Mouse (Mus musculus) forebrain, embryonic 11.5 days (tissue): ENCODE measurements around the gene Olfr624. TPM values are rescaled to one million over a fixed set of nuclear protein-coding genes. Genes with fewer than 3 reads are reported as not detected.

Experiments
- ATAC-seq: fragments of 200-750 bp; cut with Nextera tagmentation; replicated peaks from 2 replicates; pipeline ENCODE4 v1.8.0; 2017; ENCODE audit warnings: moderate TSS enrichment; ENCODE audit not compliant: low FRiP score
- DNase-seq: peaks from one replicate; pipeline ENCODE4 v3.0.0-alpha.2; 2017; ENCODE audit warnings: low spot score
- H3K27ac ChIP-seq: fragments of 300-500 bp; sonication (generic); 2 replicates; pipeline ENCODE4 v1.5.1; 2014; ENCODE audit warnings: low read depth, low read length
- H3K27me3 ChIP-seq: fragments of 300-500 bp; sonication (generic); 2 replicates; pipeline ENCODE4 v1.6.1; 2014; ENCODE audit warnings: mild to moderate bottlenecking, low read length, mixed read lengths; ENCODE audit not compliant: control insufficient read depth, insufficient read depth
- H3K36me3 ChIP-seq: fragments of 300-500 bp; sonication (generic); 2 replicates; pipeline ENCODE4 v1.6.1; 2014; ENCODE audit warnings: mild to moderate bottlenecking, low read length, moderate library complexity, mixed read lengths; ENCODE audit not compliant: control insufficient read depth, insufficient read depth
- H3K4me1 ChIP-seq: fragments of 300-500 bp; sonication (generic); replicated peaks from 2 replicates; pipeline ENCODE4 v1.6.1; 2014; ENCODE audit warnings: low read length, mixed read lengths; ENCODE audit not compliant: control insufficient read depth, insufficient read depth
- H3K4me2 ChIP-seq: fragments of 300-500 bp; sonication (generic); 2 replicates; pipeline ENCODE4 v1.6.1; 2014; ENCODE audit warnings: low read depth, mild to moderate bottlenecking, low read length, moderate library complexity, mixed read lengths; ENCODE audit not compliant: severe bottlenecking
- H3K4me3 ChIP-seq: fragments of 300-500 bp; sonication (generic); 2 replicates; pipeline ENCODE4 v1.5.1; 2014; ENCODE audit warnings: low read depth, low read length
- H3K9ac ChIP-seq: fragments of 300-500 bp; sonication (generic); 2 replicates; pipeline ENCODE4 v1.6.1; 2014; ENCODE audit warnings: low read length
- H3K9me3 ChIP-seq: fragments of 300-500 bp; sonication (generic); 2 replicates; pipeline ENCODE4 v1.6.1; 2016; ENCODE audit warnings: low read length, mixed read lengths; ENCODE audit not compliant: control insufficient read depth
- polyA plus RNA-seq: library from polyadenylated mRNA; unstranded; fragments of >200 nt; fragmentation: Nextera tagmentation; extraction: Ambion mirVana; gene quantifications from 2 replicates; pipeline ENCODE4 v1.2.1, GENCODE M21; 2014

Olfr624 gene
- polyA plus RNA-seq, 1 experiment from 2014 or later, result not detected

DNA sequence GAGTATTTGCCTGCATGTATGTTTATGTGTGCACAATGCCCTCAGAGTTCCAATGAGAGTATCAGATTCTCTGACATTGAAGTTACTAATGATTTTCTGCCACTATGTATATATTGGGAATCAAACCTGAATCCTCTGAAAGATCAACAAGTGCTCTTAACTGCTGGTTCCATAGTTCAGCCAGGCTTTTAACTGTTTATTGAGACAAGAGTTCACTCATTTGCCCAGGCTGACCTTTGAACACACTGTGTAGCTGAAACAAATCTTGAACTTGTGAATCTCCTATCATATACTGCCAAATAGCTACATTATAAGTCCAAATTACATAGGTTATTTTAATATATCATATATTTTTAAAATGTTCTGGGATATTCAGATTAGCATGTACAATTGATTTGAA lies 34.2 kb downstream of the Olfr624 start:
- Histone ChIP-seq H3K4me1 (no peaks in the 10 kb centered on the region), H3K36me3 (no peaks in the 10 kb centered on the region), H3K4me3 (no peak overlapping the region), H3K9ac (no peak overlapping the region), H3K9me3 (no peaks in the 10 kb centered on the region), H3K27me3 (no peaks in the 10 kb centered on the region), H3K27ac (no peak overlapping the region), H3K4me2 (no peak overlapping the region)
- DNase-seq (no peak), ATAC-seq (no peak)

Other genes with a start within 250 kb of the Olfr624 start
- not detected in 2 replicates for gene Olfr605, start 225.8 kb downstream of the Olfr624 start, polyA plus RNA-seq
- not detected in 2 replicates for gene Olfr606, start 222.1 kb downstream of the Olfr624 start, polyA plus RNA-seq
- not detected in 2 replicates for gene Olfr607, start 207.0 kb downstream of the Olfr624 start, polyA plus RNA-seq
- gene Olfr608, start 201.3 kb downstream of the Olfr624 start, polyA plus RNA-seq, result not detected in 2 replicates
- gene Olfr609, start 173.1 kb downstream of the Olfr624 start, polyA plus RNA-seq, result not detected in 2 replicates
- gene Olfr610, start 159.1 kb downstream of the Olfr624 start, polyA plus RNA-seq, result not detected in 2 replicates
- not detected in 2 replicates for gene Olfr611, start 150.3 kb downstream of the Olfr624 start, polyA plus RNA-seq
- gene Olfr612, start 128.5 kb downstream of the Olfr624 start, polyA plus RNA-seq, result not detected in 2 replicates
- gene Olfr613, start 123.1 kb downstream of the Olfr624 start, polyA plus RNA-seq, result not detected in 2 replicates
- gene Olfr615, start 115.1 kb downstream of the Olfr624 start, polyA plus RNA-seq, result not detected in 2 replicates
- not detected in 2 replicates for gene Olfr616, start 102.0 kb downstream of the Olfr624 start, polyA plus RNA-seq
- gene Olfr617, start 98.1 kb downstream of the Olfr624 start, polyA plus RNA-seq, result not detected in 2 replicates
- not detected in 2 replicates for gene Olfr618, start 81.1 kb downstream of the Olfr624 start, polyA plus RNA-seq
- not detected in 2 replicates for gene Olfr619, start 70.6 kb downstream of the Olfr624 start, polyA plus RNA-seq
- gene Olfr620, start 58.7 kb downstream of the Olfr624 start, polyA plus RNA-seq, result not detected in 2 replicates
- gene Olfr622, start 28.5 kb downstream of the Olfr624 start, polyA plus RNA-seq, result not detected in 2 replicates
- not detected in 2 replicates for gene Olfr623, start 7.5 kb downstream of the Olfr624 start, polyA plus RNA-seq
- not detected in 2 replicates for gene Olfr625-ps1, start 11.5 kb upstream of the Olfr624 start, polyA plus RNA-seq
- gene Olfr243, start 43.5 kb upstream of the Olfr624 start, polyA plus RNA-seq, result not detected in 2 replicates
- gene Olfr628, start 59.2 kb upstream of the Olfr624 start, polyA plus RNA-seq, result not detected in 2 replicates
- not detected in 2 replicates for gene Olfr629, start 73.8 kb upstream of the Olfr624 start, polyA plus RNA-seq
- gene Olfr630, start 86.1 kb upstream of the Olfr624 start, polyA plus RNA-seq, result not detected in 2 replicates
- not detected in 2 replicates for gene Olfr69, start 100.4 kb upstream of the Olfr624 start, polyA plus RNA-seq
- not detected in 2 replicates for gene Olfr68, start 108.5 kb upstream of the Olfr624 start, polyA plus RNA-seq
- gene Olfr67, start 120.6 kb upstream of the Olfr624 start, polyA plus RNA-seq, result not detected in 2 replicates
- 770 and 789 TPM in 2 replicates for gene Hbb-bt, start 142.8 kb upstream of the Olfr624 start, polyA plus RNA-seq
- gene Hbb-bs, start 156.9 kb upstream of the Olfr624 start, polyA plus RNA-seq, result 254 and 256 TPM in 2 replicates
- gene Hbb-bh2, start 169.3 kb upstream of the Olfr624 start, polyA plus RNA-seq, result not detected in 2 replicates
- gene Hbb-bh1, start 172.0 kb upstream of the Olfr624 start, polyA plus RNA-seq, result 2,356 and 2,804 TPM in 2 replicates
- gene Hbb-y, start 182.0 kb upstream of the Olfr624 start, polyA plus RNA-seq, result 10,747 and 11,615 TPM in 2 replicates
- not detected in 2 replicates for gene Olfr66, start 215.1 kb upstream of the Olfr624 start, polyA plus RNA-seq
- gene Olfr64, start 223.3 kb upstream of the Olfr624 start, polyA plus RNA-seq, result not detected in 2 replicates
- not detected in 2 replicates for gene Olfr65, start 232.3 kb upstream of the Olfr624 start, polyA plus RNA-seq